Comparison of ENCODE assay signal across 8 mouse cellular contexts in the genomic region with DNA sequence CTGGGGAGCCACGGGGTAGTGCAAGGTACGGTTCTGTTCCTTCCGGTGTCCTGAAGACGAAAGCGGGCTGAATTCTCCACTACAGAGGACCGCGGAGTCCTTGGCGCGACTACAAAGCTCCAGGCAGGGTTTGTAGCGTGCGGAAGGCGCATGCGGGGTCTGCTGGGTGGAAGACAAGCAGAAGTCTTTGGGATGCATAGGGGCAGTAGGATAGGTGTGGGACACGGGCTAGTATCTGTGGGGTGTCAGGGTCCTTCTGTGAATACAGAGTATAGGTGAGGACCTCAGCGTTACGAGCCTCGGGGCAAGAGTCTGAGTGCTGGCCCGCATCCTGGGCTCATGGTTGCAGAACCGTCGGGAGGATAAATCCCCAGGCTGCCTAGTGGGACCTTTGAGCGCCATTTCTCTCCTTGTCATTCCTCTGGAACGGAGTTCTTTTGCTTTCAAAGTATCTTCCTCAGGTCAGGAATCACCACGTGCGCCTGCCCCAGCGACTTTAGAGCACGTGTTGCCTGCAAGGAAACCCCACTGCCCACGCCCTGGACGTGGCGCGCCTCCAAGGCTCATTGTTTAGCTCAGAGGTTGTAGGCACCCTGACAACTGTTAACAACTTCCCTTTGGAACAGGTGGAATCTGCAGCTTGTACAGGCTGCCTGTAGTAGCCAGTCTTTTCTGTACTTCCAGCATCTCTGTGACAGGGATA. TPM values are rescaled to one million over a fixed set of nuclear protein-coding genes. Genes with fewer than 3 reads are reported as not detected.
DNase-seq lines count a peak whose midpoint lies in the region; ATAC-seq lines count a peak whose summit lies in the region.

No protein-coding gene starts in this region.

- WGBS in intestine, embryonic 15.5 days: under 1% methylated on average over 30 of the region's 30 CpGs
- 1% methylated on average over 30 of the region's 30 CpGs for WGBS in limb, embryonic 10.5 days

- H3K36me3 ChIP-seq in intestine, embryonic 15.5 days: peaks cover 2% of the 10 kb centered on the region; the same call in 1 of the 2 replicates
- peaks cover 24% of the 10 kb centered on the region for H3K36me3 ChIP-seq in limb, embryonic 10.5 days
- no peaks in the 10 kb centered on the region for H3K36me3 ChIP-seq in splenic B cell, adult 2 months (ENCODE audit: control insufficient read depth, insufficient read depth, low read length, poor library complexity, severe bottlenecking)

- H3K9me3 ChIP-seq in intestine, embryonic 15.5 days: no peaks in the 10 kb centered on the region
- no peaks in the 10 kb centered on the region for H3K9me3 ChIP-seq in limb, embryonic 10.5 days (replicated peaks)

- peak; percentile 63 for DNase-seq in 3134 (ENCODE audit: extremely low read depth, insufficient read length, low spot score)
- DNase-seq in adipocyte (ENCODE audit: low spot score): peak; percentile 63
- peak; percentile 16 for DNase-seq in embryo, embryonic 11.5 days (ENCODE audit: low read depth, low spot score)
- no peak for DNase-seq in limb, embryonic 10.5 days (ENCODE audit: low spot score)
- DNase-seq in mesoderm, embryonic 11.5 days (ENCODE audit: low read depth, low spot score): peak; percentile 43
- peak; percentile 32 for DNase-seq in splenic B cell, adult 2 months (ENCODE audit: low read depth, low spot score)

- peak overlapping the region; percentile 61 for H3K9ac ChIP-seq in intestine, embryonic 15.5 days

- no peaks in the 10 kb centered on the region for H3K27me3 ChIP-seq in intestine, embryonic 15.5 days (replicated peaks)
- peaks cover 13% of the 10 kb centered on the region for H3K27me3 ChIP-seq in limb, embryonic 10.5 days (ENCODE audit: low read depth, poor library complexity, severe bottlenecking)
- no peaks in the 10 kb centered on the region for H3K27me3 ChIP-seq in splenic B cell, adult 2 months (ENCODE audit: control insufficient read depth, insufficient read depth, low read length, poor library complexity, severe bottlenecking)

- peak overlapping the region; percentile 95 for H3K4me2 ChIP-seq in intestine, embryonic 15.5 days (replicated peaks)

- peak; percentile 31; the same call in 1 of the 2 replicates for ATAC-seq in granulocyte monocyte progenitor cell, adult 5-6 weeks (replicated peaks; ENCODE audit: poor library complexity, severe bottlenecking)
- ATAC-seq in intestine, embryonic 15.5 days: peak; percentile 69

- H3K4me1 ChIP-seq in intestine, embryonic 15.5 days (replicated peaks): peaks cover 21% of the 10 kb centered on the region
- H3K4me1 ChIP-seq in limb, embryonic 10.5 days: peaks cover 35% of the 10 kb centered on the region

- peak overlapping the region; percentile 59 for H3K4me3 ChIP-seq in intestine, embryonic 15.5 days (replicated peaks)
- peak overlapping the region; percentile 80 for H3K4me3 ChIP-seq in limb, embryonic 10.5 days

- peak overlapping the region; percentile 33; the same call in 1 of the 2 replicates for H3K27ac ChIP-seq in intestine, embryonic 15.5 days
- H3K27ac ChIP-seq in limb, embryonic 10.5 days: peak overlapping the region; percentile 90

RNA-seq across cellular contexts. Expression of gene Slc19a1, which starts 1.4 kb away (rescaled TPM):
- 43.5 and 50.8 TPM in 2 replicates for total RNA-seq in granulocyte monocyte progenitor cell, adult 5-6 weeks (2014; fragmentation: Nextera tagmentation)
- 26.0 and 27.2 TPM in 2 replicates for total RNA-seq in granulocyte monocyte progenitor cell, adult 5-6 weeks (2017)
- 43.1 and 50.9 TPM in 2 replicates for polyA plus RNA-seq in intestine, embryonic 15.5 days (2015; fragmentation: Nextera tagmentation; extraction: Ambion mirVana)
- polyA plus RNA-seq in limb, embryonic 10.5 days (2016; fragmentation: Nextera tagmentation; extraction: Ambion mirVana): 42.4 and 47.2 TPM in 2 replicates
